Mouse (Mus musculus): ENCODE data around the gene Ccdc122. TPM values are rescaled to one million over a fixed set of nuclear protein-coding genes. Genes with fewer than 3 reads are reported as not detected.
"Not testable (repeated sequence)": the region's sequence is repeated elsewhere in the genome, so short reads cannot be mapped to it uniquely, and the experiment has no call there.

The Ccdc122 gene
- polyA plus RNA-seq (2012; rRNA removed), result 2.2 and 2.9 TPM in 2 replicates

DNA sequence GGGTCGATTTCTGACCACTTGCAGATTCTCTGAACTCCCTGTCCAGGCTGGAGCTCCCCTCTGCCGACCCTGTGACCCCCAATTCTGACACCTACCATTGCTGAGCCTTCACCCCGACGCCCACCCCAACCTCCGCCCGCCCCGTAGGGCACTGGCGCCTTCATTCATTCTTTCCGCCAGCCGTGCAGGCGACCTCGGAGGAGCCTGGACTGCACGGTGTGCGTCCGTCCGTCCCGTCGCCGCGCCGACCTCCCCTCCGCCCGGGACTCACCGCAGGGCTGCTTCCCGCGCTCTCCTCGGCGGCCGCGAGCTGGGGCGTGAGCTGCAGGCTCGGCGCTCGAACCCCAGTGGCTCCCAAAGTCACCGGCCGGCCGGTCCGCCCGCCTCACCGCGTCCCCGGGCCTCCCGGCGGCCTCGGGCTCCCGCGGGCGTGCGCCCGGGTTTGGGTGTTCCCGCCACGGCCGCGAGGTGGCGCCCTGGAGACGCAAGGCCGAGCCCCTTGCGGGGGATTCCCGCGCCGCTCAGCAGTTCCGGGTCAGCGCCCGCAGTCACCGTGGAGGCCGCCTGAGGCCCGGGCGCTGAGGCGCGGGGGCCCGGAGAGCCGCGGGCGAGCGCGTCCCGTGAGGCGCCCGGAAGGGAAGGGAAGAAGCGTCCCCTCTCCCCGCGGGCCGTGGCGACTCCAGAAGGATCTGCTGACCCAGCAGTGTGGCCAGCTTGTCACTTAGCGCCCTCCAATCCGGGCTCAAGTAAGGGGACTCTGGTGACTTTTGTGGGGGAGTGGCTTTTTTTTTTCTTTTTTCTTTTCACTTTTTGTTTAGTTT, at the start of gene Ccdc122, which contains the start of gene Lacc1:
Ccdc122 (plus strand) TSS at position 547 of the 821 bp plus-strand sequence.
Lacc1 (minus strand) TSS at position 679 of the 821 bp plus-strand sequence.
- WGBS, result 2% methylated on average over 86 of the region's 86 CpGs
- no peaks in the 10 kb centered on the region for H3K4me1 ChIP-seq (ENCODE audit: control insufficient read depth, insufficient read depth, low read length)
- H3K4me3 ChIP-seq (replicated peaks; ENCODE audit: insufficient read depth, low read depth, low read length), result peak within 1 kb of the TSS; percentile 39
- H3K27ac ChIP-seq (ENCODE audit: insufficient read depth, low read length), result no peak within 1 kb of the TSS
- H3K27me3 ChIP-seq (ENCODE audit: control insufficient read depth, insufficient read depth, low read length), result no peaks in the 10 kb centered on the region; the same call in 1 of the 2 replicates
- DNase-seq, result peak; percentile 32 to 47
- TF ChIP-seq CTCF (IDR thresholded peaks at IDR 0.05; ENCODE audit: borderline replicate concordance, insufficient read depth, low read depth, low read length) (no peak), POLR2A (IDR thresholded peaks at IDR 0.05; ENCODE audit: borderline replicate concordance, insufficient read depth, low read length) (no peak)

GRCm38 (mm10) chr14:76990351-76990750, 46.2 kb upstream of the Ccdc122 start:
- not testable (repeated sequence) for H3K4me3 ChIP-seq (replicated peaks; ENCODE audit: insufficient read depth, low read depth, low read length); H3K27me3 ChIP-seq (ENCODE audit: control insufficient read depth, insufficient read depth, low read length); H3K4me1 ChIP-seq (ENCODE audit: control insufficient read depth, insufficient read depth, low read length); DNase-seq; H3K27ac ChIP-seq (ENCODE audit: insufficient read depth, low read length)
- WGBS, result 91% methylated on average over 2 of the region's 2 CpGs

GRCm38 (mm10) chr14:77004740-77005139, 31.8 kb upstream of the Ccdc122 start:
- 66% methylated on average over 8 of the region's 8 CpGs for WGBS
- no peak for TF ChIP-seq POLR2A (IDR thresholded peaks at IDR 0.05; ENCODE audit: borderline replicate concordance, insufficient read depth, low read length)
- no peak for TF ChIP-seq CTCF (IDR thresholded peaks at IDR 0.05; ENCODE audit: borderline replicate concordance, insufficient read depth, low read depth, low read length)
- H3K27ac ChIP-seq (ENCODE audit: insufficient read depth, low read length), result no peak overlapping the region
- H3K4me3 ChIP-seq (replicated peaks; ENCODE audit: insufficient read depth, low read depth, low read length), result no peak overlapping the region
- DNase-seq, result no peak
- H3K4me1 ChIP-seq (ENCODE audit: control insufficient read depth, insufficient read depth, low read length), result no peaks in the 10 kb centered on the region
- H3K27me3 ChIP-seq (ENCODE audit: control insufficient read depth, insufficient read depth, low read length), result no peaks in the 10 kb centered on the region

- WGBS, result 80% methylated on average over 5 of the region's 5 CpGs
- DNase-seq, result no peak
- H3K27me3 ChIP-seq (ENCODE audit: control insufficient read depth, insufficient read depth, low read length), result no peaks in the 10 kb centered on the region
- H3K27ac ChIP-seq (ENCODE audit: insufficient read depth, low read length), result no peak overlapping the region
- H3K4me3 ChIP-seq (replicated peaks; ENCODE audit: insufficient read depth, low read depth, low read length), result no peak overlapping the region
- no peaks in the 10 kb centered on the region for H3K4me1 ChIP-seq (ENCODE audit: control insufficient read depth, insufficient read depth, low read length)
- TF ChIP-seq POLR2A (IDR thresholded peaks at IDR 0.05; ENCODE audit: borderline replicate concordance, insufficient read depth, low read length) (no peak), CTCF (IDR thresholded peaks at IDR 0.05; ENCODE audit: borderline replicate concordance, insufficient read depth, low read depth, low read length) (no peak)
Observed at GRCm38 (mm10) chr14:77005566-77005965, 31.0 kb upstream of the Ccdc122 start.

DNA sequence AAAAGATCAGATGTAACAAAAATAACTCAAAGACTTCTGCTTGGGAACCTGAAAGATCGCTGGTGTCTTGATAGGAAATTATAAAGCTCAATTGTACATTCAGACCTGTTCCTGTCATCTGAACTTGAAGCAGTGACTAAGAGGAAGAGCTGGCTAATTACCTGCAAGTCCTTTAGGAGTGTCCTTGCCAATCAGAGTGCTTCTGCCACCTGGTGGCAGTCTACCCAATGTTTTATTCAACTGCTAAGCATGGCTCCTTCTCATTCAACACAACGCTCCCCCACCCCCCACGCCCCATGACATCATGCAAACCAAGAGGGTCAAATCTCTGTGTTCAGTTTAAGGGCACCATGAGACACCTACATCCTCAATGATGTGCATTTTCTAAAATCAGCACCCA, 28.3 kb upstream of the Ccdc122 start:
- no peaks in the 10 kb centered on the region for H3K4me1 ChIP-seq (ENCODE audit: control insufficient read depth, insufficient read depth, low read length)
- WGBS, result 18% methylated on average over 3 of the region's 3 CpGs
- no peak overlapping the region for H3K27ac ChIP-seq (ENCODE audit: insufficient read depth, low read length)
- no peak overlapping the region for H3K4me3 ChIP-seq (replicated peaks; ENCODE audit: insufficient read depth, low read depth, low read length)
- peak; percentile 72; the same call in 1 of the 2 replicates for TF ChIP-seq CTCF (IDR thresholded peaks at IDR 0.05; ENCODE audit: borderline replicate concordance, insufficient read depth, low read depth, low read length)
- TF ChIP-seq POLR2A (IDR thresholded peaks at IDR 0.05; ENCODE audit: borderline replicate concordance, insufficient read depth, low read length), result no peak
- H3K27me3 ChIP-seq (ENCODE audit: control insufficient read depth, insufficient read depth, low read length), result no peaks in the 10 kb centered on the region
- peak; percentile 63 to 73 for DNase-seq

DNA sequence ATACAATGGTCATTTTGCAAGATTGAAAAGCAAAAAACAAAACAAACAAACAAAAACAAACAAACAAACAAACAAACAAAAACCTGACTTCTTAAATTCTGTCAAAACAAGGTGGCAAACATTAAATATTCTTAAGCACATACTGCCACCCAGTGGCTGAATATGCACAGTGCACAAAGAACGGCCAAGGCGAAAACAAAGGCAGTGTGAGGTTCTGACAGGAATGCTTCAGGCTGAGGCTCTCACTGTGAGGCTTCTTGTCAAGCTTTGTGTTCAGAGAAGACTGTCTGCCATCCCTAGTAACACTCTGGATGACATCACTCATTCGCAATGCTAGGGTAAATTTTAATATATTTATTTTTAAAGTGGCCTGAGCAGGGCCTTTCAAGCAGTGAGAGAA, 24.8 kb upstream of the Ccdc122 start:
- TF ChIP-seq POLR2A (IDR thresholded peaks at IDR 0.05; ENCODE audit: borderline replicate concordance, insufficient read depth, low read length), result no peak
- TF ChIP-seq CTCF (IDR thresholded peaks at IDR 0.05; ENCODE audit: borderline replicate concordance, insufficient read depth, low read depth, low read length), result peak; percentile 77
- DNase-seq, result peak; percentile 53 to 75
- H3K4me3 ChIP-seq (replicated peaks; ENCODE audit: insufficient read depth, low read depth, low read length), result no peak overlapping the region
- H3K4me1 ChIP-seq (ENCODE audit: control insufficient read depth, insufficient read depth, low read length), result no peaks in the 10 kb centered on the region
- WGBS, result 6% methylated on average over 3 of the region's 3 CpGs
- no peak overlapping the region for H3K27ac ChIP-seq (ENCODE audit: insufficient read depth, low read length)
- H3K27me3 ChIP-seq (ENCODE audit: control insufficient read depth, insufficient read depth, low read length), result no peaks in the 10 kb centered on the region

DNA sequence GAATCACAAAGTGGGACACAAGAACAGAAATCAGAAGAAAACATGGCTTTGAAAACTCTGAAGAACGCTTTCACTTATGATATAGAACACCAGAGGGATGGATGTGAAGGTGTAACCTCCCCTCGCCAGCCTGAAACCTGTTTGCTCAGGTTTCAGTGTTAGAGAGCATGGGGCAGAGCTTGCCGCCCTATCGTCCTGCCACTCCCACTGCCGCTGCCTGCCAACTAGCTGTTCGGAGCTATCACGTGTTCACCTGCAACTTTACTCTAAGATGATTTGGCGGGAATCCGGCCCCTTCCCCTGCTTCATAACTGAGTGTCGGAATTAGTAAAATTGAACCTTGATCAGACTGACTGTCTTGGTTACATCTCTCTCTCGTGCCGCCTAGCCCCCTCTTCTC, 19.8 kb upstream of the Ccdc122 start:
- not testable (repeated sequence) for H3K27ac ChIP-seq (ENCODE audit: insufficient read depth, low read length); H3K4me3 ChIP-seq (replicated peaks; ENCODE audit: insufficient read depth, low read depth, low read length); H3K27me3 ChIP-seq (ENCODE audit: control insufficient read depth, insufficient read depth, low read length); H3K4me1 ChIP-seq (ENCODE audit: control insufficient read depth, insufficient read depth, low read length); DNase-seq
- WGBS, result 54% methylated on average over 12 of the region's 12 CpGs

DNA sequence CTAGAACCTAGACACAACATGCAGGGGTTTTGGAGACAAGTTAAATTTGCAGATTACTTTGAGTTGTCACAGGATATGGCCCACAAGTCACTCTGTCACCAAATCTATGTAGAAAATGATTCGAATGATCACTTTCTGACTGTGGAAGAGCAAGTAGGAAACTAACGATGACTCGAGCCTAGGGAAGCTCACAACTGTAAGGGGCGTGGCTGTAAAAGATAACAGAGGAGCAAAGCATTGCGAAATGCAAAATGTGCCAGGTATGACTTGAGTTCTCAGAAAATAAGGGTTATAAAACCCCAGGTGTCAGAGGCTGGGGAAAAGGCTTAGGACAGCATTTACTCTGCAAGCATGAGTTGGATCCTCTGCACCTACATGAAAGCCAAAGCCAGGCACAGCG, 19.4 kb upstream of the Ccdc122 start:
- Histone ChIP-seq H3K4me1 (ENCODE audit: control insufficient read depth, insufficient read depth, low read length) (no peaks in the 10 kb centered on the region), H3K27me3 (ENCODE audit: control insufficient read depth, insufficient read depth, low read length) (no peaks in the 10 kb centered on the region), H3K27ac (ENCODE audit: insufficient read depth, low read length) (no peak overlapping the region), H3K4me3 (replicated peaks; ENCODE audit: insufficient read depth, low read depth, low read length) (no peak overlapping the region)
- DNase-seq, result no peak
- WGBS, result 90% methylated on average over 6 of the region's 6 CpGs
- no peak for TF ChIP-seq POLR2A (IDR thresholded peaks at IDR 0.05; ENCODE audit: borderline replicate concordance, insufficient read depth, low read length)
- TF ChIP-seq CTCF (IDR thresholded peaks at IDR 0.05; ENCODE audit: borderline replicate concordance, insufficient read depth, low read depth, low read length), result no peak
